Mouse (Mus musculus) neural tube, embryonic 12.5 days (tissue): ENCODE measurements around the gene Tmem100. TPM values are rescaled to one million over a fixed set of nuclear protein-coding genes. Genes with fewer than 3 reads are reported as not detected.

Experiments used
- ATAC-seq: fragments of 200-750 bp; cut with Nextera tagmentation; 2 replicates; pipeline ENCODE4 v1.8.0; 2017; ENCODE audit warnings: low read depth, mild to moderate bottlenecking, moderate TSS enrichment, moderate library complexity; ENCODE audit not compliant: low FRiP score
- H3K27ac ChIP-seq: fragments of 300-500 bp; sonication (generic); 2 replicates; pipeline ENCODE4 v1.5.1; 2016
- H3K27me3 ChIP-seq: fragments of 300-500 bp; sonication (generic); replicated peaks from 2 replicates; pipeline ENCODE4 v1.6.1; 2016; ENCODE audit warnings: mild to moderate bottlenecking
- H3K36me3 ChIP-seq: fragments of 300-500 bp; sonication (generic); 2 replicates; pipeline ENCODE4 v1.6.1; 2016; ENCODE audit warnings: mild to moderate bottlenecking
- H3K4me1 ChIP-seq: fragments of 300-500 bp; sonication (generic); 2 replicates; pipeline ENCODE4 v1.6.1; 2016
- H3K4me2 ChIP-seq: fragments of 300-500 bp; sonication (generic); replicated peaks from 2 replicates; pipeline ENCODE4 v1.6.1; 2016; ENCODE audit warnings: mild to moderate bottlenecking
- H3K4me3 ChIP-seq: fragments of 300-500 bp; sonication (generic); 2 replicates; pipeline ENCODE4 v1.5.1; 2016
- H3K9ac ChIP-seq: fragments of 300-500 bp; sonication (generic); 2 replicates; pipeline ENCODE4 v1.6.1; 2016; ENCODE audit warnings: mild to moderate bottlenecking
- H3K9me3 ChIP-seq: fragments of 300-500 bp; sonication (generic); 2 replicates; pipeline ENCODE4 v1.6.1; 2016; ENCODE audit warnings: mild to moderate bottlenecking
- WGBS: fragments of 180-500 bp; shearing (Covaris S2); methylation state at CpG from one replicate; pipeline ENCODE4 v1.1.7; 2016; 5-methylcytosine and 5-hydroxymethylcytosine counted together
- polyA plus RNA-seq: library from polyadenylated mRNA; unstranded; fragments of >200 nt; fragmentation: Nextera tagmentation; extraction: Ambion mirVana; gene quantifications from 2 replicates; pipeline ENCODE4 v1.2.1, GENCODE M21; 2016

The Tmem100 gene
- polyA plus RNA-seq, 1 experiment from 2014 or later: 7.1 TPM

DNA sequence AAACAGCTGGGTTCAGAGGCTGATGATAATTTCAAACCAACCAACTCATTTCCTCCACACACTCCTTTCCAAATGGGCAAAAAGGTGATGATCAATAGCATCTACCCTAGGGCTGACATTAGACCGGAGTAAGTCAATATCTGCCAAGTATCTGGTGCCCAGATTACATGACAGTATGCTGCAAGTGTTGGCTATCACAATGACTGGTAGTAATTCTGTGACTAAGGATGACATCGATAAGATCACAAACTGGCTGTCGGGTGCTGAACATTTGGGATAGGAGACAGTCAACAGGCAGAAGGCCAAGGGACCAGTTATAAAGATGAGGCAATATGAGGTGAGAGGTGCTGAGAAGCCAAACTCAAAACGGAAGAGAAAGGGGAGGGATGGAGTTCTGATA is 29.5 kb upstream of the Tmem100 start:
- Histone ChIP-seq H3K9ac (no peak overlapping the region), H3K36me3 (no peaks in the 10 kb centered on the region), H3K4me3 (no peak overlapping the region), H3K27ac (no peak overlapping the region), H3K9me3 (no peaks in the 10 kb centered on the region), H3K4me2 (no peak overlapping the region), H3K4me1 (peaks cover 6% of the 10 kb centered on the region; the same call in 1 of the 2 replicates), H3K27me3 (no peaks in the 10 kb centered on the region)
- WGBS: 91% methylated on average over 4 of the region's 4 CpGs
- no peak for ATAC-seq

DNA sequence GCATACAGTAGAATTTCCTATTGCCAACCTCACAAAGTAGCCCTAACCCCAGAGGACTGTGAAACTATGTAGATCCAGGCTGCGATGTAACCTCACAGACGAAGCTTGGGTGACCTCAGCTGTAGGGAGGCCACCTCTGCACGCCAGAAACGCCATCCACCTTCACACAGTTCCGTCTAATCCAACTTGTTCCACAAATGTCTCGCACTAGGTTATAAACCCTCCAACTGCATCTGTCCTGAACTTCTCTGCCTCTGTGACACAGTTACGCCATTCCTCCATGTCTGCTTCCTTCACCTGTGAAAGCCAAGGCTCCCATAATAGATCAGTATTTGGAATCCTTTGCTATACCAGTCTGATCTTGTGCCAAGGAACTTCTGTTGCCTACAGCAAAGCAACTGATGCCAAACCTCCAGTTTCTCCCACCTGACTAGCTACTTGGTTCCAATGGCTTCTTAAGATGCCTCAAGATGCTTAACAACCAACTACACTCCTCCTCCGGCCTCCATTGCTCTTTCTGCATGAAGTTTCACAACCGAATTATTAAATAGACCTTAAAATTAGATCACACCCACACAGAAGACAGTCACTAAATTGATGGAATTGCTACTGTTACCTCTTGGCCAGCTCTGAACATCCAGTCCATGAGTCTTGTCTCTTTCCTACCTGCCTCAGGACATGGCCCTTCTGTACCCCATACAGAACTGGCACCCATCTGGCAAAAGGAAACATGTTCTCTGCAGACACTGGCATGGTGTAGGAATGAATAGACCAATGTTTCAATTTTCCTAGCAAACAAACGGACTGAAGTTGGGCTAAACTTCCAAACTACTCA is 28.5 kb upstream of the Tmem100 start:
- Histone ChIP-seq H3K36me3 (no peaks in the 10 kb centered on the region), H3K4me2 (peak overlapping the region; percentile 85), H3K9ac (no peak overlapping the region), H3K4me1 (peaks cover 6% of the 10 kb centered on the region; the same call in 1 of the 2 replicates), H3K4me3 (no peak overlapping the region), H3K9me3 (no peaks in the 10 kb centered on the region), H3K27ac (no peak overlapping the region), H3K27me3 (no peaks in the 10 kb centered on the region)
- 87% methylated on average over 10 of the region's 10 CpGs for WGBS
- ATAC-seq: no peak

DNA sequence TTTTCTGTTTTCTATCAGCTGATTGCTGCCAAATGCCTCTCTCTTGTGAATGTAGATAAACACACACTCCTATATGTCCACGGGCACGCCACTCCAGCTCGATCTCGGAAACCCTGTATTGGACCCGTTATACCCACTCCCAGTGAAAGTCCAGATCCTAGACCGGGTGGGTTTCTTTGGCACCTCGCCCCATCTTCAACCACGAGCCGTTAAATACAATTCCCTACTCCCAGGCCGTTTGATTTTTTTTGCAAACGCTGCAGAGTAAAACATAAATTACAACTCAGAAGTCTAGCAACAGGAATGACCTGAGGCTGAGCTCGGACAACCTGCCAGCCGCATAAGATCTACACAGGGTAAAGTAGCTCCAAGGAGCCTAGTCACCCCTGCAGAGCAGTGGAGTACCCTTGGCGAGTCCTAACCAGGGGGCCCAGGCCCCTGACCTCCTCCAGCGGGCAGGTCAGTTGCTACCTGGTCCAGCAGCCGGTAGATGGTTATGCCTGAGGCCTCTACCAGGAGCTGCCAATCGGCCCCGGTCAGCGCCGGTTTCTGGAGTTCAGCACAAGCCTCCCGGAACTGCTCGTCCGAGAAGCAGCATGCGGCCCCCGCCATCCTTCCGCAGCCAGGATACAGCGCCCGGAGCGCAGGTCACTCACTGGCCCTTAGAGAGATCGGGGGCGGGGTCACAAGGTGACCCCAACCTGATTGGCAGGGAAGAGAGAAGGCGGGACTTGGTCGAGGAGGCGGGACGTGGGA is 27.7 kb upstream of the Tmem100 start, which contains the start of gene Pctp:
TSS of gene Pctp (minus strand) at position 664 of the 756 bp plus-strand sequence.
- Histone ChIP-seq H3K9me3 (no peaks in the 10 kb centered on the region), H3K27me3 (no peaks in the 10 kb centered on the region), H3K27ac (no peak within 1 kb of the TSS), H3K4me3 (peak within 1 kb of the TSS; percentile 48), H3K9ac (peak within 1 kb of the TSS; percentile 51), H3K4me1 (peaks cover 6% of the 10 kb centered on the region; the same call in 1 of the 2 replicates), H3K36me3 (no peaks in the 10 kb centered on the region), H3K4me2 (peak within 1 kb of the TSS; percentile 85)
- WGBS: 15% methylated on average over 35 of the region's 35 CpGs
- peak; percentile 88 for ATAC-seq

GRCm38 (mm10) chr11:90002987-90003348 is 27.2 kb upstream of the Tmem100 start:
- no peak overlapping the region for H3K9ac ChIP-seq
- WGBS: 11% methylated on average over 8 of the region's 8 CpGs
- ATAC-seq: no peak; the same call in 1 of the 2 replicates

GRCm38 (mm10) chr11:90003386-90003785 is 26.8 kb upstream of the Tmem100 start:
- 92% methylated on average over 4 of the region's 4 CpGs for WGBS
- H3K4me1 ChIP-seq: peaks cover 6% of the 10 kb centered on the region; the same call in 1 of the 2 replicates
- H3K9ac ChIP-seq: no peak overlapping the region
- H3K27ac ChIP-seq: no peak overlapping the region
- H3K9me3 ChIP-seq: no peaks in the 10 kb centered on the region
- no peak for ATAC-seq
- H3K36me3 ChIP-seq: no peaks in the 10 kb centered on the region
- no peak overlapping the region for H3K4me2 ChIP-seq
- no peaks in the 10 kb centered on the region for H3K27me3 ChIP-seq
- no peak overlapping the region for H3K4me3 ChIP-seq

More at GRCm38 (mm10) chr11:90002987-90003348, 27.2 kb upstream of the Tmem100 start:
- Histone ChIP-seq H3K9me3 (no peaks in the 10 kb centered on the region), H3K27ac (no peak overlapping the region), H3K4me3 (peak overlapping the region; percentile 48), H3K4me2 (peak overlapping the region; percentile 85), H3K27me3 (no peaks in the 10 kb centered on the region), H3K36me3 (no peaks in the 10 kb centered on the region), H3K4me1 (peaks cover 6% of the 10 kb centered on the region; the same call in 1 of the 2 replicates)

- H3K4me2 ChIP-seq: no peak overlapping the region
- no peaks in the 10 kb centered on the region for H3K9me3 ChIP-seq
- WGBS: 76% methylated on average over 4 of the region's 4 CpGs
- no peak overlapping the region for H3K4me3 ChIP-seq
- ATAC-seq: no peak
- peaks cover 6% of the 10 kb centered on the region; the same call in 1 of the 2 replicates for H3K4me1 ChIP-seq
- no peaks in the 10 kb centered on the region for H3K27me3 ChIP-seq
- H3K9ac ChIP-seq: no peak overlapping the region
- H3K27ac ChIP-seq: no peak overlapping the region
- H3K36me3 ChIP-seq: no peaks in the 10 kb centered on the region
Observed at GRCm38 (mm10) chr11:90006111-90006510, 24.0 kb upstream of the Tmem100 start.

DNA sequence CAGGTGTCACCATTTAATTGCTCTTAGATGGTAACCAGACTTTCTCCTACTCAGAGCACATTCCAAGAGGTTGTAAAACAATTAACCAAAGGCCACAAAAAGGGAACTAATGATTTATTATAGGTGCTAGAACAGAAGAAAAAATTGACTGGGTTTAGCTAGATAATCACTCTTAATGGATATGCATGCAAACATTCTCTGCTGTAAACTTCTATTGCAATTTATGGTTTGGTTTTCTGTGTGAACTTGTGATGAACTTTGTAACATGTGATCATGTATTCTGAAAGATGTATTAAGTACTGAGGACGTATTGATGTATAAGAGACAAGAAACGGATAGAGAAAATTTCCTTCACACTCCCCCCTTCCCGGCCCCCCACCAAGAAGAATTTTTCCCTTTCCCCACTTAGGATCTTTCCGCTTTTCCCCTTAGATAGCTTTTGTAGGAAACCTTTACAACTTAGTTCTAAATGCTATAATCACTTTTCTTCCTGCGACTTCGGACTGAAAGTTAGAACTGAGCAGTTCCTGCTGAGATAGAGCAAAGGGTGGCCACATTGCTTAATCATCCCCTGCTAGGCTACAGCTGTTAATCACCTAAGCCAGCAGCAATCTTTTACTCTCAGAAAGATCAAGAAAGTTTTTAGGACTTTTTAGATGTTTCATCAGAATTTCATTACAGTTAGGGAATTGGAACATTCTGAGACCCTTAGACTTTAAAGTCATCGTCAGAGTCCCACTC is 22.2 kb upstream of the Tmem100 start:
- WGBS: 21% methylated on average over 7 of the region's 7 CpGs
- Histone ChIP-seq H3K4me2 (no peak overlapping the region), H3K36me3 (no peaks in the 10 kb centered on the region), H3K27me3 (no peaks in the 10 kb centered on the region), H3K9me3 (no peaks in the 10 kb centered on the region), H3K4me1 (no peaks in the 10 kb centered on the region), H3K27ac (no peak overlapping the region), H3K9ac (no peak overlapping the region), H3K4me3 (no peak overlapping the region)
- ATAC-seq: no peak

DNA sequence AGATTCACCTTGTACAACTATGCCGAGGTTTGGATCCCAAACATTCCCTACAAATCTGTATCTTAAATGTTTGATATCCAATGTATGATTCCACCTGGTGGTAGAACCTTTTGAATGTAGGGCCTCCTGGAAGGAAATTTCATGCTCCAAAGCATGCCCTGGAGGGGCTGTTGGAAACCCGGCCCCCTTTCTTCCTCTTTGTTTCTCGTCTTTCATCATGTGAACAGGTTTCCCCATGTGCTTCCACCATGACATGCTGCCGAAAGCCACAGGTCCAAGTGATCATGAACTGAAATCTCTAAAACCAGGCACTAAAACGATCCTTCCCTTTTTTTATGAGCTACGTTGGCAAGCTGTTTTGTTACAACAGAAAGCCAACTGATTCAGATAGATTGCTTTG is 16.5 kb upstream of the Tmem100 start:
- H3K27ac ChIP-seq: no peak overlapping the region
- H3K36me3 ChIP-seq: no peaks in the 10 kb centered on the region
- 84% methylated on average over 6 of the region's 6 CpGs for WGBS
- no peak overlapping the region for H3K9ac ChIP-seq
- H3K9me3 ChIP-seq: no peaks in the 10 kb centered on the region
- no peak overlapping the region for H3K4me3 ChIP-seq
- H3K4me1 ChIP-seq: no peaks in the 10 kb centered on the region
- no peak overlapping the region for H3K4me2 ChIP-seq
- no peak for ATAC-seq
- no peaks in the 10 kb centered on the region for H3K27me3 ChIP-seq

- ATAC-seq: no peak
- no peaks in the 10 kb centered on the region for H3K27me3 ChIP-seq
- H3K9ac ChIP-seq: no peak overlapping the region
- H3K9me3 ChIP-seq: no peaks in the 10 kb centered on the region
- 72% methylated on average over 7 of the region's 7 CpGs for WGBS
- no peak overlapping the region for H3K4me2 ChIP-seq
- no peaks in the 10 kb centered on the region for H3K4me1 ChIP-seq
- no peak overlapping the region for H3K27ac ChIP-seq
- no peaks in the 10 kb centered on the region for H3K36me3 ChIP-seq
- no peak overlapping the region for H3K4me3 ChIP-seq
Observed at GRCm38 (mm10) chr11:90015281-90015680, 14.9 kb upstream of the Tmem100 start.

DNA sequence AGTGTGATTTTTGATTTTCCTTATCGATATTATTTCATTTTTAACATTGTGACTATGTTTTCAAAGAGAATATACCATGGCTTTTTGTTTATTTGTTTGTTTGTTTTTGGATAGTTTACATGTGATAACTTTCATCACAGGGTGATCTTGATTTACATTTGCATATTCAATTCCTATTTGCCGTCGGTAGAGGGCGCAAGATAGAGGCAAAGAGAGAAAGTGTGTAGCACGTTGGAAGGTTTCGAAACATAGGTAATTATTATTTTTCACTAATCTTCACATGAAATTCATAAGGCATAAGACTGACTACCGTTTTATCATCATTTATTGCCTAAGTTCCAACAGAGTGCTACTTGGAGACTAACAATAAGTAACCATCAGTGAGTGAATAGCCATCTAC is 11.0 kb upstream of the Tmem100 start:
- no peaks in the 10 kb centered on the region for H3K9me3 ChIP-seq
- H3K27me3 ChIP-seq: no peaks in the 10 kb centered on the region
- H3K4me2 ChIP-seq: no peak overlapping the region
- H3K4me1 ChIP-seq: no peaks in the 10 kb centered on the region
- no peak overlapping the region for H3K4me3 ChIP-seq
- no peak overlapping the region for H3K9ac ChIP-seq
- ATAC-seq: no peak
- H3K27ac ChIP-seq: no peak overlapping the region
- WGBS: 25% methylated on average over 7 of the region's 7 CpGs
- H3K36me3 ChIP-seq: no peaks in the 10 kb centered on the region

DNA sequence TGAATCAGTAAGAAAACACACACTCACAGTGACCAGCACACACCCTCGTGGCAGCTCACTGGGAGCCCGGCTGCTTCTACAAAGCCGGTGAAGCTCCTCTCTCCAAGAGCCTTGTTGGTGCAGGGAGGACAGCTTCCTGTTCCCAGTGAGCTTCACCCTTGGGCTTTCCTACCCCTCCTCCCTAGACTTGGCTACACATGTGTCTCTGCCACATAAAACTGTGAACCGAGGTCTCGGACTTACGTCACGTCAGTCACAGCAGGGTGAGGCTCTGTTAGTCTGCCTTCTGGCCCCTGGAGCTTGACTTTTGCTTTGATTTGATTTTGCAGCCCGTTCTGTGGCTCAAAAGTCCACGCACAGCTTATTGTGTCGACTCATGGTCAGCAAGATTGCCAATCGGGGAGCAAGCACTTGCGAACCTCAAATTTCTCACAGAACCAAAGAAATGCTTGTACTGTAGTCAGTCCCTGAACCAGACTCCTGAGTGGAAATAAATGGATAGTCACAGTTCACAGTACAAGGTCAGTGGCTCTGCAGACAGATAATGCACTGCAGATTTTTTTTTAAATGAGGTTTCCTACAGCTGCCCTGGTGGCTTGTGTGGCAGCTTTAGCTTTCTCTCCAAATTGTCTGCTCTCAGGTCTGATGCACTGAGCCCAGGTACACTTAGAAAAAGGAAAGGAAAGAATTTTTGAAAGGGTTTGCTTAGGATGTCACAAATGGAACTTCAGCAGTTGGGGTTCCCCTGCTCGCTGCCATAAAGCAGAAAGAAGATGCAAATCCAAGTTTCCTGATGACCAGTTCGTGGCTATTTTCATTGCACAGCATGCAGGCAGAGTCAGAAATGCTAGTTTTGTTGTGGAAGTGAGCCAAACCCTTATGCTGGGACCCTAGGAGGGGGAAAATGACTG is 4.0 kb upstream of the Tmem100 start:
- no peak overlapping the region for H3K9ac ChIP-seq
- H3K27me3 ChIP-seq: peaks cover 3% of the 10 kb centered on the region; the same call in 1 of the 2 replicates
- H3K4me1 ChIP-seq: peaks cover 10% of the 10 kb centered on the region
- no peaks in the 10 kb centered on the region for H3K9me3 ChIP-seq
- WGBS: 70% methylated on average over 14 of the region's 14 CpGs
- no peak overlapping the region for H3K4me3 ChIP-seq
- H3K27ac ChIP-seq: no peak overlapping the region
- H3K36me3 ChIP-seq: no peaks in the 10 kb centered on the region
- H3K4me2 ChIP-seq: no peak overlapping the region
- no peak for ATAC-seq
